Mouse (Mus musculus) myocyte (in vitro differentiated cells): ENCODE measurements around the gene Cstb.

Experiments
- MYOD1 ChIP-seq, 3 experiments: IDR thresholded peaks; one replicate each; pipeline ENCODE4 v1.6.1; 2011; ENCODE audit warnings: control low read depth in 2 of 3, low read depth in 2 of 3, mild to moderate bottlenecking in 2 of 3, moderate library complexity in 1 of 3; ENCODE audit not compliant: insufficient read length in 2 of 3, control insufficient read depth in 1 of 3
- MYOG ChIP-seq, 3 experiments: IDR thresholded peaks; one replicate each; pipeline ENCODE4 v1.6.1; 2011; ENCODE audit warnings: control low read depth in 2 of 3, low read depth in 2 of 3, mild to moderate bottlenecking in 2 of 3; ENCODE audit not compliant: insufficient read length in 2 of 3, control insufficient read depth in 1 of 3, insufficient read depth in 1 of 3
- POLR2A ChIP-seq: IDR thresholded peaks from one replicate; pipeline ENCODE4 v1.6.1; 2011; ENCODE audit warnings: low read depth, mild to moderate bottlenecking, control low read depth, moderate library complexity; ENCODE audit not compliant: insufficient read length
- USF1 ChIP-seq: IDR thresholded peaks from one replicate; pipeline ENCODE4 v1.6.1; 2011; ENCODE audit warnings: low read depth, mild to moderate bottlenecking, control low read depth, moderate library complexity

DNA sequence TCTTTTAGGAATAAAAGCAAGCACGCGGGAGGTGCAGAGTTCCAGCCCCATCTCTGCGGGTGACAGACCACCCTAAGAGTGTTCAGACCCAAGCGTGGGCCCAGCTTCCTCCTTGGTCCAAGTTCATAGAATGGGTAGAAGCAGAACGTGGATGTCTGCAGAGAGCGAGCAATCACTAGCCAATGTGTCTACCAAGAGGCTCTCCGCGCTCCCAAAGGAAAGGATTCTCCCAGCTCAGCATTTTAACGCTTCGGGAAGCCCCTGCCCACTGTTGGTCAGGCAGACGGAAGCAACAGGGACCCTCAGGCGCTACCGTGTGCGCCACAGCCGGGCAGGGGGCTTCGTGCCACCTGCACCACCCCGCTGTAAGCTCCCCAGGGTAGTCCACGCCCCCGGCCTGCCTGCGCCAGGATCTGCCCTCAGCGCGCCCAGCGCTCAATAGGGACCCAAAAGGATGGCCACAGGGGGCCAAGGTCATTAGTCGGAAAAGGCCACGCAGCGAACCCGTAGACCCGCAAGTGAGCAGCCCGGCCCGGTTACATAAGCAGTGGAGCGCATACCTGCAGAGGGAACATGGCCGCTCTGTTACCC is 38.8 kb downstream of the Cstb start:
- TF ChIP-seq MYOG (IDR thresholded peaks at IDR 0.05; ENCODE audit: control insufficient read depth in 1 of 3, insufficient read depth in 1 of 3, insufficient read length in 2 of 3, low read depth in 2 of 3) (no peak), MYOD1 (IDR thresholded peaks at IDR 0.05; ENCODE audit: control insufficient read depth in 1 of 3, insufficient read length in 2 of 3, low read depth in 2 of 3) (no peak), POLR2A (no peak), USF1 (no peak)
